Mouse (Mus musculus): ENCODE measurements around the gene Gpr1.
A peak's percentile ranks its signal among the peaks of the same experiment; 100 is the strongest.

DNA sequence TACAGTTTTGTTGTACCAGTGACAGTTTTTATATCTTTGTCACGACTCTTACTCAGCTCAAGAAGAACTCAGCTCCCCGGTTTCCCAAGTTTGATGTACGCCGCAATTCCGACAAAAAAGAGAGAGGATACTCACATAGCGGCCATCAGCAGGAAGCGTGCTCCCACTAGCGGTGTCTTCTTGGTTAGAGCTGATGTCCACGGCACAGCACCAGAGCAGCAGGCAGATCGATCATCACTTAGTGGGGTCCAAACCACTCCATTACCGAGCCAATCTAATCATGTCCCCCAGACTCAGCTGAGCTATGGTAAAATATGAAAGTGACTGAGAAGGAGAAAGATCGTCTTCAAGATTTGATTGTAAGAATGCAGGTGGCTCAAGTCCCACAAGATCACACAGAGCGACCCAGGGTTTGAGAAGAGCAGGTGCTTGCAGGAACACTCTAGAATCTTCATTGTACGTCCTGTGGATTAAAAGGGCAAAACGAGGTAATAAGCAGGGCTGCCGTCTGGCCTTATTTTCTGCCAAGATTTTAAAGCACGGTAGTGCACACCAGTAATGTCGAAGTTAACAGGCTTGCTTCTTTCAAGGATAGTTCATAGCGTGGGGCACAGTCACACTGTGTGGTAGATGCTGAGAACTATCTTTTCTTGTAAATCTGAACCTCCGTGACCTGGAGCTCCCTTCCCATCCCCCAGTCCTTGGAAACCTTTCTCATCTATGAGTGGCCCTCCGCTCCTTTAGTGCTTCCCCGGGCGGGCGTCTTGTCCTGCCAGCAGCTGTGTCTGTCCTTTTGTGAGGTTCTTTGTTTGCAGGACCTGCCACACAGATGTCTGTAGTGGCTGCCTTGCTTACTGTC, 38.2 kb upstream of the Gpr1 start:
- peak; percentile 19; the same call in 1 of the 2 replicates for TF ChIP-seq CTCF (IDR thresholded peaks at IDR 0.05; ENCODE audit: low read depth, low read length)
- TF ChIP-seq POLR2A (IDR thresholded peaks at IDR 0.05; ENCODE audit: extremely low read depth, insufficient read depth, low read length), result no peak
